Mouse (Mus musculus) liver, adult 2 months (tissue): ENCODE data around the gene Kctd2. TPM values are rescaled to one million over a fixed set of nuclear protein-coding genes. Genes with fewer than 3 reads are reported as not detected.
"Not testable (repeated sequence)": the region's sequence is repeated elsewhere in the genome, so short reads cannot be mapped to it uniquely, and the experiment has no call there.

Source experiments
- DNase-seq: peaks from one replicate; pipeline ENCODE4 v3.0.0-alpha.2; 2011; ENCODE audit warnings: low read depth, low spot score; ENCODE audit errors: extremely low read depth
- H3K27ac ChIP-seq: fragments of 200-500 bp; replicated peaks from 2 replicates; pipeline ENCODE4 v1.5.1; 2012; ENCODE audit warnings: low read depth, mild to moderate bottlenecking, control low read depth, inconsistent platforms, low read length; ENCODE audit not compliant: insufficient read depth
- H3K27me3 ChIP-seq: fragments of 200-500 bp; 2 replicates; pipeline ENCODE4 v1.6.1; 2012; ENCODE audit warnings: mild to moderate bottlenecking, moderate library complexity, low read length, inconsistent platforms; ENCODE audit not compliant: control insufficient read depth, insufficient read depth
- H3K36me3 ChIP-seq: fragments of 200-500 bp; 2 replicates; pipeline ENCODE4 v1.6.1; 2012; ENCODE audit warnings: low read length, inconsistent platforms; ENCODE audit not compliant: control insufficient read depth, insufficient read depth
- H3K4me1 ChIP-seq: fragments of 200-500 bp; 2 replicates; pipeline ENCODE4 v1.6.1; 2011; ENCODE audit warnings: low read length; ENCODE audit not compliant: control insufficient read depth, insufficient read depth
- H3K4me3 ChIP-seq: fragments of 200-500 bp; 2 replicates; pipeline ENCODE4 v1.5.1; 2011; ENCODE audit warnings: low read depth, mild to moderate bottlenecking, control low read depth, low read length, moderate library complexity; ENCODE audit not compliant: insufficient read depth
- H3K79me2 ChIP-seq: fragments of 200-500 bp; 2 replicates; pipeline ENCODE4 v1.6.1; 2012; ENCODE audit warnings: inconsistent platforms, mild to moderate bottlenecking, low read length, moderate library complexity; ENCODE audit not compliant: control insufficient read depth, insufficient read depth
- H3K9ac ChIP-seq: fragments of 200-500 bp; 2 replicates; pipeline ENCODE4 v1.6.1; 2012; ENCODE audit warnings: low read depth, mild to moderate bottlenecking, control low read depth, inconsistent platforms, low read length
- CTCF ChIP-seq: fragments of 200-500 bp; IDR thresholded peaks from 2 replicates; pipeline ENCODE4 v1.5.1; 2011; ENCODE audit warnings: low read depth, low read length, control low read depth
- POLR2A ChIP-seq: fragments of 200-500 bp; IDR thresholded peaks from 2 replicates; pipeline ENCODE4 v1.6.1; 2011; ENCODE audit warnings: low read length, control low read depth; ENCODE audit not compliant: insufficient read depth; ENCODE audit errors: extremely low read depth
- WGBS: fragments of 180-500 bp; shearing (Covaris S2); methylation state at CpG from one replicate; pipeline ENCODE4 v1.1.7; 2018; 5-methylcytosine and 5-hydroxymethylcytosine counted together
- polyA plus RNA-seq: library from polyadenylated mRNA; depleted of rRNA; stranded (reverse); fragments of >200 nt; gene quantifications from 2 replicates; pipeline ENCODE4 v1.2.3, GENCODE M21; 2012
- total RNA-seq: library from RNA; depleted of rRNA; stranded (reverse); fragments of >200 nt; gene quantifications from 2 replicates; pipeline ENCODE4 v1.2.3, GENCODE M21; 2014

The Kctd2 gene
- total and polyA plus RNA-seq, 2 experiments = 10.0 to 21.1 TPM

DNA sequence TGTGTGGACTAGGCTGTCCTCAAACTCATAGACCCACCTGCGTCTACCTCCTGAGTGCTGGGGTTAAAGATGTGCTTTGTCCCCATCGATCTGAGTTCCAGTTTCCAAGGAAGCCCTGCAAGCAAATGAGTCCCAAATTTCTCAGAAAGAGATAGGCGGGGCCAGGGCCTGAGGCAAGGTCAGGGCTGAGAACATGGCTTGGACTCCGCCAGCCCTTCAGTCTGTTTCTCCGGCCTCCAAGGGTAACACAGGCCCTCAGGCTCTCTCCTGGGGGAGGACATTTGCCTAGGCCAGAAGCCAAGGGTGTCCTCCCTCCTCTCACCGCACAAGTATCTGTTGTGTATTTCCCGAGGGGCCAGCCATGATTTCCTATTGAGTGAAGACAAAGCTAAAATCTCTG lies 52.3 kb downstream of the Kctd2 start:
- H3K9ac ChIP-seq = no peak overlapping the region
- no peak overlapping the region for H3K4me3 ChIP-seq
- TF ChIP-seq CTCF (no peak), POLR2A (no peak)
- no peaks in the 10 kb centered on the region for H3K36me3 ChIP-seq
- peaks cover 11% of the 10 kb centered on the region; the same call in 1 of the 2 replicates for H3K79me2 ChIP-seq
- no peak for DNase-seq
- no peak overlapping the region for H3K27ac ChIP-seq
- WGBS = 56% methylated on average over 7 of the region's 7 CpGs
- no peaks in the 10 kb centered on the region for H3K27me3 ChIP-seq
- H3K4me1 ChIP-seq = peaks cover 16% of the 10 kb centered on the region

DNA sequence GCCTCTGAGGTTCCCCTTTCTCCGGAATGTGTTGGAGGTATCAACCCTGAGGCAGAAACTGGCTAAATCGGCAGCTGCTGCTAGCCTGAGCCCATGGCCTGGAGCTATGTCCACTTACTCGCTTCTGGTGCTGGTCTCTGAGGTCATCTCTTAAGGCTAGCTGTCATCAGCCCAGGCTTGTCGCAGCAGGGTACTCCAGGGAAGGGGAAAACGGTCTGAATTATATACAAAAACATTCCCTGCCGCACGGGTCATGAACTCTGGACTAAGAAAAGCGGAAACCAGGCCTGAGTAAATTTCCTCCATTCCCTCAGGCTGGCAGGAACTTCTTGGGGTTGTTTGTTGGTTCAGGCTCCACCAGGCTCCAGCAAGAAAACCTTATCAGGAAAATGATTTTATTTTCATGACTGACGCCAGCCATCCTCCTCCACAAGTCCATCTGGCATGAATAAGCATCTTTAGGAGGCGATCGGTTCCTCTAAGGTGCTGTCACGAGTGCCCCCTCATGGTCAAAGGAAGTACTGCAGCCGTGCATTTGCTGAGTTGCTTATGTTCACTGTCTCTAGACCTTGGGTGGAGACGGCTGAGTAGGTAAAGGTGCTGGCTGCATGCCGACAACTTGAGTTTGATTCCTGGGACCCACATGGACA lies 53.8 kb downstream of the Kctd2 start:
- Histone ChIP-seq H3K27ac (peak overlapping the region; percentile 57), H3K27me3 (no peaks in the 10 kb centered on the region), H3K79me2 (peaks cover 11% of the 10 kb centered on the region; the same call in 1 of the 2 replicates), H3K9ac (peak overlapping the region; percentile 20), H3K4me1 (peaks cover 16% of the 10 kb centered on the region), H3K4me3 (peak overlapping the region; percentile 4; the same call in 1 of the 2 replicates), H3K36me3 (no peaks in the 10 kb centered on the region)
- WGBS = 25% methylated on average over 15 of the region's 15 CpGs
- TF ChIP-seq POLR2A (no peak), CTCF (peak; percentile 88)
- DNase-seq = peak; percentile 75

DNA sequence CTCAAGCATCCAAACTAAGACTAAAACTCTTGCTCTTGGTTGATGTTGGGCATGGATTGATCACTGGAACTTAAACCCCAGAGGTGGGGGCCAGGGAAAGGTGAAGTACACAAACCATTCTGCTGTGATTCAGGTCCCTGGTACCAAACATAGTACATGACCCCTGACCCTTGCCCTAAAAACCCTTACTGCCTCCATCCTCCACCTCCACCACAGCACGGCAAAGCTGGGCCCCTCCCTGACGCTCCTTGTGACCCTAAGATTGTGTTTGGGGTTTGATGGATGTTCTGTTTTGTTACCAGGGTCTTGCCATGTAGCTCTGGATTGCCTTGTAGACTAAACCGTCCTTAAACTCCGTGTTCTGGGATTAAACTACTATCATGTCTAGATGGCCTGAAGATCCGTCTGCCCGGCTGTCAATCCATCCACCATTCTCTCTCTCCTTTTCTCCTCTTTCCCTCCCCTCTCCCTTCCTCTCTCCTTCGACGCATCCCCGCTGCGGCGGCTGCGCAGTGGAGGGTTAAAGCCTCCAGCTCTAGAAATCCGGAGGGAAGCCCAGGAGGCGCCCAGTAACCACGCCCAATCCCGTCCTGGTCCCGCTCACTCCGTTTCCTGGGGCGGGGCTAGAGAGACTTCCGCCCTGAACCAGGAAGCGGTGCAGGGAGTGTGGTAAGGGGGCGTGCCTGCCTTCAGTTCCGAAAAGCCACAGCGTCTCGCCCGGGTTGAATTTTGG lies 55.3 kb downstream of the Kctd2 start, which contains the start of gene Armc7:
Gene Armc7 (plus strand): TSS at position 643 of the 733 bp plus-strand sequence.
- under 1% methylated on average over 26 of the region's 26 CpGs for WGBS
- H3K4me3 ChIP-seq = peak within 1 kb of the TSS; percentile 95

GRCm38 (mm10) chr11:115475758-115476237 lies 55.9 kb downstream of the Kctd2 start:
- peaks cover 16% of the 10 kb centered on the region for H3K4me1 ChIP-seq
- H3K79me2 ChIP-seq = peaks cover 11% of the 10 kb centered on the region; the same call in 1 of the 2 replicates
- peak overlapping the region; percentile 82 for H3K9ac ChIP-seq
- no peaks in the 10 kb centered on the region for H3K27me3 ChIP-seq
- no peak for DNase-seq
- 2% methylated on average over 28 of the region's 28 CpGs for WGBS
- H3K4me3 ChIP-seq = peak overlapping the region; percentile 95
- no peak for TF ChIP-seq CTCF
- no peak for TF ChIP-seq POLR2A
- peak overlapping the region; percentile 29 for H3K27ac ChIP-seq
- H3K36me3 ChIP-seq = no peaks in the 10 kb centered on the region

More for the DNA sequence above, 55.3 kb downstream of the Kctd2 start, which contains the start of gene Armc7:
- DNase-seq = peak; percentile 82
- peak within 1 kb of the TSS; percentile 70 for H3K27ac ChIP-seq
- TF ChIP-seq CTCF = no peak
- TF ChIP-seq POLR2A = no peak
- no peaks in the 10 kb centered on the region for H3K36me3 ChIP-seq
- H3K9ac ChIP-seq = peak within 1 kb of the TSS; percentile 82
- no peaks in the 10 kb centered on the region for H3K27me3 ChIP-seq
- H3K79me2 ChIP-seq = peaks cover 11% of the 10 kb centered on the region; the same call in 1 of the 2 replicates
- peaks cover 16% of the 10 kb centered on the region for H3K4me1 ChIP-seq

GRCm38 (mm10) chr11:115476630-115477029 lies 56.7 kb downstream of the Kctd2 start:
- H3K9ac ChIP-seq, H3K36me3 ChIP-seq, H3K27me3 ChIP-seq, DNase-seq, H3K27ac ChIP-seq: not testable (repeated sequence)
- Histone ChIP-seq H3K4me3 (peak overlapping the region; percentile 15; the same call in 1 of the 2 replicates), H3K79me2 (peaks cover 11% of the 10 kb centered on the region; the same call in 1 of the 2 replicates), H3K4me1 (peaks cover 16% of the 10 kb centered on the region)
- WGBS = 28% methylated on average over 4 of the region's 4 CpGs

DNA sequence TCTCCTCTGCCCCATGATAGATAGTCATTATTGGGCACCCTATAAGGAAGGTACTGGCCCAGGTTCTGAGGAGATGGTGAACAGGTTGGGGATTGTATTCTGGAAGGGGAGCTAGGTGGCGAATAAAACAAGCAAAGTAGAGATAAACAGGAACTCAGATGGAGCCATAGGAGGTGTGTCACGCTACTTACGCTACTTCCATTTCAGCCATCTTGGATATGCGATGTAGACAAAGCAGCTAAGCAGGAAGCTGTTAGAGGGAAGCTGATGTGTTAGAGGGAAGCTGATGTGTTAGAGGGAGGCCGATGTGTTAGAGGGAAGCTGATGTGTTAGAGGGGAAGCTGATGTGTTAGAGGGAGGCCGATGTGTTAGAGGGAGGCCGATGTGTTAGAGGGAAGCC lies 57.5 kb downstream of the Kctd2 start:
- not testable (repeated sequence) for H3K27ac ChIP-seq, H3K27me3 ChIP-seq, H3K36me3 ChIP-seq, H3K9ac ChIP-seq
- Histone ChIP-seq H3K4me1 (peaks cover 11% of the 10 kb centered on the region), H3K4me3 (0 out of 2 replicates have a peak overlapping the region, but pooled peaks have one; percentile 3), H3K79me2 (peaks cover 11% of the 10 kb centered on the region; the same call in 1 of the 2 replicates)
- DNase-seq = peak; percentile 37
- WGBS = 78% methylated on average over 7 of the region's 7 CpGs
